Mouse (Mus musculus) testis, adult 2 months (tissue): Measurements from ENCODE around the gene Snx12.

Experiments
- CTCF ChIP-seq: fragments of 200-500 bp; IDR thresholded peaks from 2 replicates; pipeline ENCODE4 v1.5.1; 2012; ENCODE audit warnings: low read depth, mild to moderate bottlenecking, inconsistent platforms, low read length, moderate library complexity; ENCODE audit not compliant: control insufficient read depth, insufficient read depth, insufficient replicate concordance
- POLR2A ChIP-seq: fragments of 200-500 bp; IDR thresholded peaks from 2 replicates; pipeline ENCODE4 v1.6.1; 2012; ENCODE audit warnings: low read depth, mild to moderate bottlenecking, inconsistent platforms, low read length, moderate library complexity; ENCODE audit not compliant: control insufficient read depth

DNA sequence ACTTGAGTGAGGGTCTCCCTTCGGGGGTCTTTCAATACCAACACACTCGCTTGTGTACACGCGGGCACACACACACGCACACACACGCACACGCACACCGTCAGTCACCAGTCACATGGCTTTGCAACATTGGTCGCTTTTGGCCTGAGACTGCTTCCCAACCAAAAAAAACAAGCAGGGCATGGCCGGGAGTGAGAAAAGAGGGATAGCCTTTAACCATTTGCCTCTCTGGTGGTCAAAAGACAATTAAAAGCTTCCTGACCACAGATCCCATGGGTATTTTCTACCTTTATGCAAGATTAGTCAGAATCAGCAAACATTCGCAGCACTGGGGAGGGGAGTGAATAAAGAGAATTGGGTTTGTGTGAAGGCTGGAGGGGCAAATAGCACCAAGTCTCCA lies 136.4 kb downstream of the Snx12 start, which contains the start of gene Slc7a3:
- no peak for TF ChIP-seq CTCF
- no peak for TF ChIP-seq POLR2A
